Mouse (Mus musculus): ENCODE data around the gene Itga4. TPM values are rescaled to one million over a fixed set of nuclear protein-coding genes. Genes with fewer than 3 reads are reported as not detected.

Gene Itga4
- 1,000 to 10,000 TPM in 4 of 26 experiments, 100 to 1,000 TPM in 22; 348 to 1,363 (median 744) TPM for total RNA-seq (2018; cell fraction: chromatin; rRNA removed)
- 100 to 1,000 TPM in 17 of 26 experiments, 10 to 100 TPM in 9; 59.1 to 178 (median 108) TPM for total RNA-seq (2018; cell fraction: cytosol; rRNA removed)
- total RNA-seq (2018; cell fraction: nucleus; rRNA removed), result 100 to 1,000 TPM; 212 to 623 (median 449) TPM
- polyA plus RNA-seq (2018), result 37.5 to 78.1 TPM (median 68.0 TPM) in 3 replicates

GRCm38 (mm10) chr2:79255192-79256000 is at the start of gene Itga4:
TSS of gene Itga4 (plus strand) at chr2:79255426.
- Histone ChIP-seq H3K27ac (peak within 1 kb of the TSS; percentile 98), H3K4me3 (ENCODE audit: inconsistent target) (peak within 1 kb of the TSS; percentile 97), H3K36me3 (ENCODE audit: inconsistent target) (no peaks in the 10 kb centered on the region), H3K79me2 (ENCODE audit: inconsistent target) (peaks cover 41% of the 10 kb centered on the region)
- WGBS (ENCODE audit: missing documents), result under 1% methylated on average over 35 of the region's 41 CpGs

GRCm38 (mm10) chr2:79206191-79206755 is 49.0 kb upstream of the Itga4 start:
- Histone ChIP-seq H3K36me3 (ENCODE audit: inconsistent target) (no peaks in the 10 kb centered on the region), H3K27ac (peak overlapping the region; percentile 58), H3K4me3 (ENCODE audit: inconsistent target) (no peak overlapping the region), H3K79me2 (ENCODE audit: inconsistent target) (no peaks in the 10 kb centered on the region)
- WGBS (ENCODE audit: missing documents), result 13% methylated on average over 4 of the region's 4 CpGs

- Histone ChIP-seq H3K27ac (peak overlapping the region; percentile 61), H3K79me2 (ENCODE audit: inconsistent target) (no peaks in the 10 kb centered on the region), H3K36me3 (ENCODE audit: inconsistent target) (no peaks in the 10 kb centered on the region), H3K4me3 (ENCODE audit: inconsistent target) (no peak overlapping the region)
Measured at GRCm38 (mm10) chr2:79214982-79215381, 40.2 kb upstream of the Itga4 start.

DNA sequence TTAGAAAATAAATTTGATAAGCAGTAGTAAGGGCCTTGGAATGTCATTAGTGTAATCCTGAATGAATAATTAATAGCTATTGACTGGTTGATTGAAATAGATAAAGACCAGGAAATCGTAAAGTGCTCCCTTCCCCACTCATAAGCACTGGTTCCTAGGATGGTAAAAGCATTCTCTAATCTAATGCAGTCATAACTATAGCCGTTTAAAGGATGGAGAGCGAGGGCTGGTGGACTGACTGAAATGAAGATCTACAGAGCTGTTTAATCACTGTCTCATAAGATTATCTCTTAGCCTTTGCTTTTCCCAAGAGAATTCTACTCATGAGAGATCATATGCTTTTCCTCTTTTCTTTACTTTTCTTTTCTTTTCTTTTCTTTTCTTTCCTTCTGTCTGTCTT is 39.7 kb upstream of the Itga4 start:
- WGBS (ENCODE audit: missing documents), result 76% methylated on average over 3 of the region's 3 CpGs
- Histone ChIP-seq H3K4me3 (ENCODE audit: inconsistent target) (no peak overlapping the region), H3K27ac (peak overlapping the region; percentile 61), H3K79me2 (ENCODE audit: inconsistent target) (no peaks in the 10 kb centered on the region), H3K36me3 (ENCODE audit: inconsistent target) (no peaks in the 10 kb centered on the region)

- Histone ChIP-seq H3K27ac (no peak overlapping the region), H3K4me3 (ENCODE audit: inconsistent target) (no peak overlapping the region), H3K36me3 (ENCODE audit: inconsistent target) (no peaks in the 10 kb centered on the region), H3K79me2 (ENCODE audit: inconsistent target) (no peaks in the 10 kb centered on the region)
- WGBS (ENCODE audit: missing documents), result 88% methylated on average over 3 of the region's 3 CpGs
Measured at GRCm38 (mm10) chr2:79224714-79225426, 30.4 kb upstream of the Itga4 start.

- 0% methylated on average over 4 of the region's 4 CpGs for WGBS (ENCODE audit: missing documents)
- Histone ChIP-seq H3K27ac (peak overlapping the region; percentile 83), H3K36me3 (ENCODE audit: inconsistent target) (no peaks in the 10 kb centered on the region), H3K4me3 (ENCODE audit: inconsistent target) (no peak overlapping the region), H3K79me2 (ENCODE audit: inconsistent target) (no peaks in the 10 kb centered on the region)
Measured at GRCm38 (mm10) chr2:79227805-79228241, 27.4 kb upstream of the Itga4 start.

- no peaks in the 10 kb centered on the region for H3K36me3 ChIP-seq (ENCODE audit: inconsistent target)
- no peak overlapping the region for H3K27ac ChIP-seq
- no peaks in the 10 kb centered on the region for H3K79me2 ChIP-seq (ENCODE audit: inconsistent target)
- 87% methylated on average over 4 of the region's 4 CpGs for WGBS (ENCODE audit: missing documents)
- H3K4me3 ChIP-seq (ENCODE audit: inconsistent target), result no peak overlapping the region
Measured at GRCm38 (mm10) chr2:79231056-79231949, 23.9 kb upstream of the Itga4 start.

- no peaks in the 10 kb centered on the region for H3K36me3 ChIP-seq (ENCODE audit: inconsistent target)
- H3K79me2 ChIP-seq (ENCODE audit: inconsistent target), result no peaks in the 10 kb centered on the region
- 89% methylated on average over 7 of the region's 8 CpGs for WGBS (ENCODE audit: missing documents)
- H3K4me3 ChIP-seq (ENCODE audit: inconsistent target), result no peak overlapping the region
- H3K27ac ChIP-seq, result no peak overlapping the region
Measured at GRCm38 (mm10) chr2:79235767-79236487, 19.3 kb upstream of the Itga4 start.

DNA sequence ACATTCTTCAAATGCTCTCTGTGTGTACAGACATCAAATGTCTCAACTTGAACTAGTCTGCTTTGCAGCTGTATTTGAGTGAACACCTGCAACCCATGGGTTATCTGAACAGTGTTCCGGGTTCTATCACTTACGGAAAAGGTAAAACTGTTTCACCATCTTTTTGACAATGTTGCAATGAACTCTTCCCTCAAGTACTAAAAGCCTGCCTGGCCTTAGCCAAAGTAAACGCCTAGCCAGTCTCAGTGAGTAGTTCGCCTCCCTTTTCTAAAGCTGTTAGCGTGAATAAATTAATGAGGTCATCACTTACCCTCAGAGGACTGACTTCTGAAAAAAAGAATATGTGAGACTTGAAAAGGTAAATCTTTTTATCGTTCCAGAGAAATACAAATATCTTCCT is 18.0 kb upstream of the Itga4 start:
- no peaks in the 10 kb centered on the region for H3K36me3 ChIP-seq (ENCODE audit: inconsistent target)
- H3K27ac ChIP-seq, result no peak overlapping the region
- H3K4me3 ChIP-seq (ENCODE audit: inconsistent target), result no peak overlapping the region
- WGBS (ENCODE audit: missing documents), result 95% methylated on average over 6 of the region's 6 CpGs
- H3K79me2 ChIP-seq (ENCODE audit: inconsistent target), result no peaks in the 10 kb centered on the region

DNA sequence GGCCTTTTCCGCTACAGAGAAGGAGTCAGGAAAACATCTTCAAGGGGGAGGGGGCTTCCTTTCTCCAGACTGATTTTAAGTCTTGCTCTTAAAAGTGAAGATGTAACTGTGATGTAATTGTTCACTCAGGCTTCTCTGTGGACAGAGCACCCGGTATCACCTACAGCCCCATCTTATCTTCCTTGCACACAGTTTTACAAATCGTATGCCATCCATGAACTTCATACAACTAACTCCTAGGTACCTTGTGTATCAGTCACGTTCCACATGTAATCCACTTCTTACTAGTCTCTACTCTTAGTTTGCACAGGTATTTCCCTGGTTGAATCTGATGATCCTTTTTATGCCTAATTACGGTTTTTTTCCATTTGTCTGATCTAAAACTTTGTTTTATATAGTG is 10.9 kb upstream of the Itga4 start:
- H3K36me3 ChIP-seq (ENCODE audit: inconsistent target), result no peaks in the 10 kb centered on the region
- H3K79me2 ChIP-seq (ENCODE audit: inconsistent target), result no peaks in the 10 kb centered on the region
- WGBS (ENCODE audit: missing documents), result 83% methylated on average over 5 of the region's 5 CpGs
- no peak overlapping the region for H3K4me3 ChIP-seq (ENCODE audit: inconsistent target)
- no peak overlapping the region for H3K27ac ChIP-seq

DNA sequence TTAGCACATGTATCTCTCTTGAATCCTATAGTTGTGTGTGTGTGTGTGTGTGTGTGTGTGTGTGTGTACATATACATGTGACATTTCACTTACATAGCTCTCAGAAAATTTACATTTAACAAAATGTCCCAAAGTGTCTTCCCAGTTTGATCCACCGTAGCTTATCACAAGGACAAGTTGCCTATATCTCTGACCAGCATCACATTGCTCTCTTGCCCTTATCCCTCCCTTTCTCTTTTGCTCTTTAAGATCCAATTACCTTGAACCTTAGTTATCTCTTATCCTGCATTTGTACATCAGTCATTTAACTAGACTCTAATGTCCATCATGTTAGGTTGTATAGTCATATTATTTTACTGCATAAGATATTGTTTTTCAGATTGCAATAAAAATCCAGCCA is 10.5 kb upstream of the Itga4 start:
- no peak overlapping the region for H3K27ac ChIP-seq
- 92% methylated on average over 1 of the region's 1 CpGs for WGBS (ENCODE audit: missing documents)

DNA sequence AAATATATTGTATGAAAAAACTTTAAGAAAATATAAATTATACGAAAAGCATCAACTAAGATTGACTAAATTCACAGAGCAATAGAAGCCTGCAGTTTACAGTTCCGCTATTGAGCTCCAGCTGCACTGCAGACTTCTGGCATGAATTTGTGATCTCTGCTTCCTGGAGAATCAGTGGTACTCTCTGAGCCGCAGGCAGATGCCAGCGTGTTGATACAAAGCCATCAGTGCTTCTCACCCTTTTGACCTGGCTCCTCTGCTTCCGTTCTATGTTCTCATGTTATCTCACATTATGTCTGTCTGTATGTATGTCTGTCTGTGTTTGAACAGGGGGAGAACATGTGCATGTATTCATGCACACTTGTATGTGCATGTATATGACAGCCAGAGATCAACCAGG is 6.9 kb upstream of the Itga4 start:
- WGBS (ENCODE audit: missing documents), result 73% methylated on average over 5 of the region's 5 CpGs
- H3K79me2 ChIP-seq (ENCODE audit: inconsistent target), result no peaks in the 10 kb centered on the region
- H3K4me3 ChIP-seq (ENCODE audit: inconsistent target), result no peak overlapping the region
- H3K36me3 ChIP-seq (ENCODE audit: inconsistent target), result no peaks in the 10 kb centered on the region
- H3K27ac ChIP-seq, result no peak overlapping the region

More for the DNA sequence above, 10.5 kb upstream of the Itga4 start:
- Histone ChIP-seq H3K36me3 (ENCODE audit: inconsistent target) (no peaks in the 10 kb centered on the region), H3K4me3 (ENCODE audit: inconsistent target) (no peak overlapping the region), H3K79me2 (ENCODE audit: inconsistent target) (no peaks in the 10 kb centered on the region)

DNA sequence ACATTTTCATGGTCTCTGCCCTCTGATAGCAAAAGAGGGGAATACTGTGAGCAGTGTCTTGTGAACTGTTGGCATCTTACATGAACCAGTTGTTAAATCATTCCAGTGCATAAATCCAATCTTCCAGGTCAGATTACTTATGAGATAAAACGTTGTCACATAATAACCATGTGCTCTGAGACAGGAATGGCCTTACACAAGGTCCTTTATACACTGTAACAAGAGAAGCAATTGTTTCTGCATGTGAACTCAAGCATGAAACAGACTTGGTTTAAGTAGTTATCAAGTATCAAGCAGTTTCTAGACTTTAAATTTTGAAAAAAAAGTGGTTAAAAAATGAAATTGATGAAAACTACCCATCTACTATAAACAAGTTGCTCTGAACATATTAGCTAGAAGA is 4.7 kb upstream of the Itga4 start:
- 78% methylated on average over 1 of the region's 1 CpGs for WGBS (ENCODE audit: missing documents)
- Histone ChIP-seq H3K79me2 (ENCODE audit: inconsistent target) (no peaks in the 10 kb centered on the region), H3K27ac (no peak overlapping the region), H3K4me3 (ENCODE audit: inconsistent target) (no peak overlapping the region), H3K36me3 (ENCODE audit: inconsistent target) (no peaks in the 10 kb centered on the region)
